Mouse (Mus musculus): ENCODE data around the gene Olfr974. TPM values are rescaled to one million over a fixed set of nuclear protein-coding genes. Genes with fewer than 3 reads are reported as not detected.

Gene Olfr974
- polyA plus RNA-seq, 1 experiment from 2014 or later: not detected

Other genes starting within 250 kb of the Olfr974 start
- not detected in 2 replicates for gene Olfr149, start 230.4 kb upstream of the Olfr974 start, polyA plus RNA-seq (2015; fragmentation: Nextera tagmentation; extraction: Ambion mirVana)
- gene Olfr965, start 226.1 kb upstream of the Olfr974 start, polyA plus RNA-seq (2015; fragmentation: Nextera tagmentation; extraction: Ambion mirVana): not detected in 2 replicates
- not detected in 2 replicates for gene Olfr150, start 206.5 kb upstream of the Olfr974 start, polyA plus RNA-seq (2015; fragmentation: Nextera tagmentation; extraction: Ambion mirVana)
- not detected in 2 replicates for gene Olfr967, start 191.3 kb upstream of the Olfr974 start, polyA plus RNA-seq (2015; fragmentation: Nextera tagmentation; extraction: Ambion mirVana)
- gene Olfr968, start 154.2 kb upstream of the Olfr974 start, polyA plus RNA-seq (2015; fragmentation: Nextera tagmentation; extraction: Ambion mirVana): not detected in 2 replicates
- gene Olfr969, start 146.6 kb upstream of the Olfr974 start, polyA plus RNA-seq (2015; fragmentation: Nextera tagmentation; extraction: Ambion mirVana): not detected in 2 replicates
- not detected in 2 replicates for gene Olfr970, start 128.6 kb upstream of the Olfr974 start, polyA plus RNA-seq (2015; fragmentation: Nextera tagmentation; extraction: Ambion mirVana)
- not detected in 2 replicates for gene Olfr971, start 100.6 kb upstream of the Olfr974 start, polyA plus RNA-seq (2015; fragmentation: Nextera tagmentation; extraction: Ambion mirVana)
- not detected in 2 replicates for gene Olfr972, start 71.1 kb upstream of the Olfr974 start, polyA plus RNA-seq (2015; fragmentation: Nextera tagmentation; extraction: Ambion mirVana)
- not detected in 2 replicates for gene Olfr229, start 30.2 kb upstream of the Olfr974 start, polyA plus RNA-seq (2015; fragmentation: Nextera tagmentation; extraction: Ambion mirVana)
- gene Olfr975, start 14.5 kb downstream of the Olfr974 start, polyA plus RNA-seq (2015; fragmentation: Nextera tagmentation; extraction: Ambion mirVana): not detected in 2 replicates
- not detected in 2 replicates for gene Olfr976, start 23.6 kb downstream of the Olfr974 start, polyA plus RNA-seq (2015; fragmentation: Nextera tagmentation; extraction: Ambion mirVana)
- not detected in 2 replicates for gene Olfr978, start 54.6 kb downstream of the Olfr974 start, polyA plus RNA-seq (2015; fragmentation: Nextera tagmentation; extraction: Ambion mirVana)
- gene Olfr979, start 66.0 kb downstream of the Olfr974 start, polyA plus RNA-seq (2015; fragmentation: Nextera tagmentation; extraction: Ambion mirVana): not detected in 2 replicates
- not detected in 2 replicates for gene Olfr980, start 72.1 kb downstream of the Olfr974 start, polyA plus RNA-seq (2015; fragmentation: Nextera tagmentation; extraction: Ambion mirVana)
- gene Olfr981, start 84.0 kb downstream of the Olfr974 start, polyA plus RNA-seq (2015; fragmentation: Nextera tagmentation; extraction: Ambion mirVana): not detected in 2 replicates
- gene Olfr982, start 136.3 kb downstream of the Olfr974 start, polyA plus RNA-seq (2015; fragmentation: Nextera tagmentation; extraction: Ambion mirVana): not detected in 2 replicates
- gene Olfr983, start 156.1 kb downstream of the Olfr974 start, polyA plus RNA-seq (2015; fragmentation: Nextera tagmentation; extraction: Ambion mirVana): not detected in 2 replicates
- gene Olfr984, start 176.7 kb downstream of the Olfr974 start, polyA plus RNA-seq (2015; fragmentation: Nextera tagmentation; extraction: Ambion mirVana): not detected in 2 replicates
- gene Olfr985, start 192.7 kb downstream of the Olfr974 start, polyA plus RNA-seq (2015; fragmentation: Nextera tagmentation; extraction: Ambion mirVana): not detected in 2 replicates
- not detected in 2 replicates for gene Tmem225, start 210.6 kb downstream of the Olfr974 start, polyA plus RNA-seq (2015; fragmentation: Nextera tagmentation; extraction: Ambion mirVana)
- gene Olfr986, start 243.4 kb downstream of the Olfr974 start, polyA plus RNA-seq (2015; fragmentation: Nextera tagmentation; extraction: Ambion mirVana): 0.05 TPM in 1 of 2 replicates, not detected in the other

All from forebrain, embryonic 13.5 days (tissue).